Mouse (Mus musculus) WW6 (cell line): ENCODE data around the gene Gtf2a1l.
A peak's percentile ranks its signal among the peaks of the same experiment; 100 is the strongest.

Experiments used
- DNase-seq: peaks from one replicate; pipeline ENCODE4 v3.0.0-alpha.2; 2013; ENCODE audit warnings: low read depth, low spot score

The Gtf2a1l gene

DNA sequence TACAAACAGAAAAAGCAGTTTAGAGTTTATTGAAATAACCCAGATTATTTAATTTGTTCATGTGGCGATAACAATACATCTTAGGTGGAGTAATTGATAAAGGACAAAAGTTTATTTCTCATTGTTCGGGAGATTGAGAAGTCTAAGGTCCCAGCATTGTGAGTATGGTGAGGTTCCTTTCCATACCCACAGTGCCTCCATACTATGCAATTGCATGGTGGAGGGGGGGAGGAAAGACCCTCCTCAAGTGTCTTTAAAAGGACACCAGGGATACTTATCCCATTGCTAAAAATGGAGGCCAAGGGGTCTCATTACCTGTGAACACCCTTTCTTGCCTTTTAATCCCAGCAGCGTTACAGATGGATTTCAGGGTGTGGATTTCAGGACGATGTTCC lies 15.1 kb upstream of the Gtf2a1l start:
- DNase-seq, result no peak

DNA sequence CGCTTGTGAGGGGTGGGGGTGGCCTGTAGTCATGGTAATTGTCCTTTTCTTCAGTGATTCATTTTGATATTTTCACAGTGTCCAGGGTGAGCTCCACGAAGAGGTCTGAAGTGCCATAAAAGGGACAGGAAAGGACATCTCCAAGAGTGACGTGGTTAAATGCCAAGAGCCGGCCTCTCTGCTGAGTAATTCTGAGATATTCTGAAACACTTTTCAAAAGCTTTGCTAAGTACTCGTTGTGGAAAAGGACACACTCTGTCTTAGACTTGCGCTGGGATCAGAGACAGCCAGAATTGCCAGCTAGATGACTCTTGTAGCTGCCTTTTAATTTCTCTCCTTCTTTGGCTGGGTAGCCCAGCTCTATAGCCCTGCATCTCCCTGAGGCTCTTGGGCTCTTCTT lies 9.9 kb upstream of the Gtf2a1l start:
- DNase-seq, result no peak

GRCm38 (mm10) chr17:88666076-88666475 lies 2.4 kb upstream of the Gtf2a1l start:
- DNase-seq, result no peak

GRCm38 (mm10) chr17:88669921-88670320 lies 1.5 kb downstream of the Gtf2a1l start:
- no peak for DNase-seq

DNA sequence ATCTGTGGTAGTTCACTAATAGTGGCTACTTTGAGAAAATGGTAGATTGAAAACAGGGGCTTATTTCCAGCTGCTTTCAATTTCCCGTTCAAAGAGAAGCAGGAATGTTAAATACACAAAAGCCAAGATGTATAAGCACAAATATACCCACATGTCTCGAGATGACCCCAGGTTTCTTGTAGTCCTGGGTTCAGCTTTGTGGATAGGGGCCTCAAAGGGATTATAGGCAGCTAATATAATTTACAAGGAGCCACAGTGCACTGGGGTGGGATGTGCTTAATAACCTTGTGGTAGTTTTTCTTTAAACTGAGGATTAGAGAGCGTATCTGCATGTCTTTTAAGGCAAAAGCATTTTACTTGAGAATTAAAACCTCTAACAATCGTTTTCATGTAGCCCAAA lies 2.3 kb downstream of the Gtf2a1l start:
- DNase-seq, result no peak

DNA sequence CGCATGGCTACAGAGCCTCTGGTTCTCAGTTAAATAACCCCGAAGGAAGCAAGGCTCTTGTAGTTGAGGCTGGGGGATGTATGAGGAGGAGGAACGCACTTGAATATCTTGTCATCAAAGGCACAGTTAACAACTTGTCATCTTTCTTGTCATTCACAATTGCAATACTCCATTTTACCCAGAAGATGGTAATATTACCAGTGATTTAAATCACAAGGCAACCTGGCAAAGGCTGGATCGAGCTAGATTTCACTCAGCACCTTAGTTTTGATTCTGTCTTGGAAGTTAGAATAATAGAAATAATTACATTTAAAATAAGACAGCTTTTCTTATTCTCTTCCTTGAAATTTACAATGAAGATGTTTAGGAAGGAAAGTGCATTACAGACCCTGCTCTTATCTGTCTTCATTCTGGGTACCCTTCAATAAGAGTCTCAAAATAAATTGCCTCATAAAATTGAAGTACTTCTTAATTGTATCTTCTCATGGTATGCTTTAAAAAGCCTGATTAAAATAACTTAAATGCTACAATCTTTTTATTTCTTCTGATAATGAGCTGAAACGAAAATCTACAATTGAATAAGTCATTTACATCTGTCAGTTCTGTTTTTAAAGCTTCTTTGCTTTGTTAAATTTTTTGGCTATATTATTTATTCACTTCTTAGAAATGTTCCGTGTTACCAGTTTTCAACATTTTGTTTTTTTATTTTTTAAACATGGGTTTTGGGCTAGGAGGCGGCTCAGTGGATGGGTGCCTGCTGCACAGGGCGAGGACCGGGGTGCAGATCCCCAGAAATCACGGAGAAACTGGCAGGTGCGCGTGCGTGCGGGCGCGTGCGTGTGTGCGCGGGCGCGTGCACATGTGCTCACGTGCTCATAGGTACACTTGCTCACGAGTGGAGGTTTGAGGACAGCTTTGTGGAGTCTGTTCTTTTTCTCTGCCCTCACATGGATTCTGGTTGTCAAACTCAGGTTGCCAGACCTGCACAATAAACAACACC lies 7.2 kb downstream of the Gtf2a1l start:
- no peak for DNase-seq

DNA sequence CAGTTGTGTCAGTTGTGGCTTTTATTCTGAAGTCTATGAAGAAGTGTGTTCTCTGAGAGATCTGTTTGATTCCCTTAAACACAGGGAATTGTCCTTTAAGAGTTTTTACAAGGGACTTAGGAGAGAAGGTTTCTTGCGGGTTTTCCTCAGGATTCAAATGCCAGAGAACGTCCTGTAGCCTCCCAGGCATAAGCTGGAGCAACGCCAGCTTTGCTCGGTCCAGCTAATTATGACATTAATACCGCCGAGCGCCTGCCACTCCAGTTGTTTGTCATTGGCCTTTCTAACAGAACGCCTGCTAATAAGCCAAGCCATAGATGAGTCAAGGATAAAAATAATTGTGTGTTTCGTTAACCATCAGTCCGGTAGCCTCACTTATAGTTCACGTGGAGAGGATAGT lies 19.8 kb downstream of the Gtf2a1l start:
- no peak for DNase-seq

GRCm38 (mm10) chr17:88696656-88697333 lies 28.3 kb downstream of the Gtf2a1l start:
- DNase-seq, result no peak

- DNase-seq, result no peak
Measured at GRCm38 (mm10) chr17:88700901-88701300, 32.4 kb downstream of the Gtf2a1l start.

DNA sequence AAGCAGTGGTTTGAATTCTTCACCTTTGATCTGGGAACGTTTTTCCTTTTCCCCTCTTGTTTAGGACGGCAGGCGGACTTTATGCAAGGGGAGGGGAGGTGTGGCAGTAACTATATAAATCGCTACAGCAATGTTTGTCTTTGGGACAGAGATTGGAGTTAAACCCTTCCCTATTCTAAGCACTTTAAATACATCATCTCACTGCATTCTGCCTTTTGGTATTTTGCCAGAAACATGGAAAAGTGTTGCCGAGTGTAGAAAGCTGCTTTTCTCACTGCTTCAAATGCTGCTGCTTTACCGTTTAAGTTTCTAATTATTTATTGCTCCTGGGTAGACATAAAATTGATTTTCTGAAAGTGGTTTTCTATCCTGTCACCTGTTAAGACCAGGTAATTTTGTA lies 33.9 kb downstream of the Gtf2a1l start:
- no peak for DNase-seq

GRCm38 (mm10) chr17:88703112-88703511 lies 34.7 kb downstream of the Gtf2a1l start:
- DNase-seq, result no peak

GRCm38 (mm10) chr17:88706231-88706649 lies 37.8 kb downstream of the Gtf2a1l start:
- peak; percentile 26 for DNase-seq

- no peak for DNase-seq
Measured at GRCm38 (mm10) chr17:88749646-88750045, 81.2 kb downstream of the Gtf2a1l start.

- DNase-seq, result no peak
Measured at GRCm38 (mm10) chr17:88752827-88753471, 84.5 kb downstream of the Gtf2a1l start.

GRCm38 (mm10) chr17:88753472-88753857 lies 85.0 kb downstream of the Gtf2a1l start:
- no peak for DNase-seq

GRCm38 (mm10) chr17:88755776-88756175 lies 87.3 kb downstream of the Gtf2a1l start:
- DNase-seq, result no peak

- DNase-seq, result no peak
Measured at GRCm38 (mm10) chr17:88758003-88758437, 89.6 kb downstream of the Gtf2a1l start.

GRCm38 (mm10) chr17:88763396-88764135 lies 95.1 kb downstream of the Gtf2a1l start:
- no peak for DNase-seq

DNA sequence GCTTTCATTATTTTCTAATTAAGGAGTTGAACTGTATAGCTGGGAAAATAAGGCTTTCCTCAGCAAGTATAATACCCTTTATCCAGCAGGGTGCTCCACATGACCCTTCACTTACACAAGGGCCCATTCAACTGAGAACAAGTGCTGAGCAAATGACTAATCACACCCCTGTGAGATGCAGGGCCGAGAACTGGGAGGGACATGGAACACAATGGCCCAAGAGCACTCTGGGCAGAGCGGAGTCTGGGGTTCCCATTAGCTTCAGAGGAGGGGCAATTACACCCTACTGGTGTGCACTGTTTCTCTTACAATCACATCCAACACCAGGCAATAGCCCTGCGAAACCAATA lies 95.7 kb downstream of the Gtf2a1l start:
- no peak for DNase-seq
